Mouse (Mus musculus) heart, postnatal 0 days (tissue): ENCODE data around the gene Gm28539. TPM values are rescaled to one million over a fixed set of nuclear protein-coding genes. Genes with fewer than 3 reads are reported as not detected.

Experiments used
- ATAC-seq: fragments of 200-750 bp; cut with Nextera tagmentation; 2 replicates; pipeline ENCODE4 v1.8.0; 2017; ENCODE audit warnings: low read depth, moderate number of reproducible peaks, moderate library complexity; ENCODE audit not compliant: insufficient read depth
- DNase-seq: peaks from one replicate; pipeline ENCODE4 v3.0.0-alpha.2; 2016; ENCODE audit warnings: low spot score
- H3K27ac ChIP-seq: fragments of 300-500 bp; sonication (generic); 2 replicates; pipeline ENCODE4 v1.5.1; 2014; ENCODE audit warnings: low read depth, mild to moderate bottlenecking
- H3K27me3 ChIP-seq: fragments of 300-500 bp; sonication (generic); 2 replicates; pipeline ENCODE4 v1.6.1; 2014; ENCODE audit warnings: low read length, mixed read lengths; ENCODE audit not compliant: control insufficient read depth, insufficient read depth
- H3K36me3 ChIP-seq: fragments of 300-500 bp; sonication (generic); replicated peaks from 2 replicates; pipeline ENCODE4 v1.6.1; 2014; ENCODE audit warnings: low read length, mixed read lengths; ENCODE audit not compliant: control insufficient read depth, insufficient read depth
- H3K4me1 ChIP-seq: fragments of 300-500 bp; sonication (generic); 2 replicates; pipeline ENCODE4 v1.6.1; 2014; ENCODE audit warnings: antibody characterized with exemption; ENCODE audit not compliant: control insufficient read depth, insufficient read depth
- H3K4me2 ChIP-seq: fragments of 300-500 bp; sonication (generic); 2 replicates; pipeline ENCODE4 v1.6.1; 2014; ENCODE audit warnings: low read depth, mild to moderate bottlenecking, low read length, moderate library complexity
- H3K4me3 ChIP-seq: fragments of 300-500 bp; sonication (generic); 2 replicates; pipeline ENCODE4 v1.5.1; 2014; ENCODE audit warnings: low read depth, low read length
- H3K9ac ChIP-seq: fragments of 300-500 bp; sonication (generic); replicated peaks from 2 replicates; pipeline ENCODE4 v1.6.1; 2014; ENCODE audit warnings: low read depth, low read length, mixed read lengths
- H3K9me3 ChIP-seq: fragments of 300-500 bp; sonication (generic); replicated peaks from 2 replicates; pipeline ENCODE4 v1.6.1; 2016; ENCODE audit warnings: low read length; ENCODE audit not compliant: control insufficient read depth
- CTCF ChIP-seq: IDR thresholded peaks from 2 replicates; pipeline ENCODE4 v1.5.1; 2016; ENCODE audit warnings: antibody characterized with exemption, control low read depth, low read depth
- EP300 ChIP-seq: IDR thresholded peaks from 2 replicates; pipeline ENCODE4 v1.6.1; 2016; ENCODE audit warnings: antibody characterized with exemption, low read depth
- WGBS: fragments of 180-500 bp; shearing (Covaris S2); extraction: QIAGEN DNeasy Blood & Tissue Kit; methylation state at CpG from one replicate; pipeline ENCODE4 v1.1.7; 2014; 5-methylcytosine and 5-hydroxymethylcytosine counted together
- polyA plus RNA-seq: library from polyadenylated mRNA; unstranded; fragments of >200 nt; fragmentation: Nextera tagmentation; extraction: Ambion mirVana; gene quantifications from 2 replicates; pipeline ENCODE4 v1.2.1, GENCODE M21; 2015
- total RNA-seq: library from RNA; depleted of rRNA; stranded (reverse); fragments of >200 nt; gene quantifications from 2 replicates; pipeline ENCODE4 v1.2.3, GENCODE M21; 2014; ENCODE audit warnings: low replicate concordance

Gm28539 gene
- total and polyA plus RNA-seq, 2 experiments from 2014 or later, result 13.1 TPM; not detected in 1

GRCm38 (mm10) chr16:18896429-18896828 is 60.0 kb downstream of the Gm28539 start:
- H3K4me2 ChIP-seq, result no peak overlapping the region
- H3K4me3 ChIP-seq, result no peak overlapping the region
- H3K9ac ChIP-seq, result no peak overlapping the region
- no peaks in the 10 kb centered on the region for H3K9me3 ChIP-seq
- TF ChIP-seq CTCF, result no peak
- no peak for TF ChIP-seq EP300
- DNase-seq, result no peak
- WGBS, result 29% methylated on average over 10 of the region's 10 CpGs
- H3K4me1 ChIP-seq, result no peaks in the 10 kb centered on the region
- H3K36me3 ChIP-seq, result peaks cover 41% of the 10 kb centered on the region
- H3K27ac ChIP-seq, result no peak overlapping the region
- no peak; the same call in 1 of the 2 replicates for ATAC-seq
- H3K27me3 ChIP-seq, result no peaks in the 10 kb centered on the region

- Histone ChIP-seq H3K36me3 (peaks cover 47% of the 10 kb centered on the region), H3K4me3 (no peak overlapping the region), H3K9ac (no peak overlapping the region), H3K9me3 (no peaks in the 10 kb centered on the region), H3K27me3 (no peaks in the 10 kb centered on the region), H3K4me1 (no peaks in the 10 kb centered on the region), H3K4me2 (no peak overlapping the region), H3K27ac (no peak overlapping the region)
- no peak for TF ChIP-seq EP300
- TF ChIP-seq CTCF, result no peak
- DNase-seq (no peak), ATAC-seq (no peak)
- WGBS, result 87% methylated on average over 1 of the region's 1 CpGs
Observed at GRCm38 (mm10) chr16:18905648-18906047, 69.3 kb downstream of the Gm28539 start.

GRCm38 (mm10) chr16:18916064-18916463 is 79.7 kb downstream of the Gm28539 start:
- H3K27ac ChIP-seq, result no peak overlapping the region
- WGBS, result 90% methylated on average over 4 of the region's 4 CpGs
- peaks cover 53% of the 10 kb centered on the region for H3K36me3 ChIP-seq
- ATAC-seq, result no peak
- H3K4me2 ChIP-seq, result no peak overlapping the region
- H3K27me3 ChIP-seq, result no peaks in the 10 kb centered on the region
- no peaks in the 10 kb centered on the region for H3K9me3 ChIP-seq
- H3K4me1 ChIP-seq, result no peaks in the 10 kb centered on the region
- TF ChIP-seq EP300 (no peak), CTCF (no peak)
- no peak overlapping the region for H3K9ac ChIP-seq
- DNase-seq, result no peak
- H3K4me3 ChIP-seq, result no peak overlapping the region

- no peaks in the 10 kb centered on the region for H3K9me3 ChIP-seq
- H3K27me3 ChIP-seq, result no peaks in the 10 kb centered on the region
- 90% methylated on average over 2 of the region's 2 CpGs for WGBS
- no peak overlapping the region for H3K9ac ChIP-seq
- H3K4me1 ChIP-seq, result no peaks in the 10 kb centered on the region
- no peak overlapping the region for H3K4me2 ChIP-seq
- no peak for DNase-seq
- H3K36me3 ChIP-seq, result peaks cover 83% of the 10 kb centered on the region
- no peak for ATAC-seq
- no peak for TF ChIP-seq CTCF
- TF ChIP-seq EP300, result no peak
- H3K27ac ChIP-seq, result no peak overlapping the region
- no peak overlapping the region for H3K4me3 ChIP-seq
Observed at GRCm38 (mm10) chr16:18921771-18922170, 85.4 kb downstream of the Gm28539 start.

- H3K4me3 ChIP-seq, result no peak overlapping the region
- no peak overlapping the region for H3K27ac ChIP-seq
- peaks cover 78% of the 10 kb centered on the region for H3K36me3 ChIP-seq
- no peaks in the 10 kb centered on the region for H3K4me1 ChIP-seq
- H3K9ac ChIP-seq, result no peak overlapping the region
- WGBS, result 93% methylated on average over 1 of the region's 1 CpGs
- no peak for TF ChIP-seq CTCF
- no peak for TF ChIP-seq EP300
- no peaks in the 10 kb centered on the region for H3K9me3 ChIP-seq
- no peaks in the 10 kb centered on the region for H3K27me3 ChIP-seq
- H3K4me2 ChIP-seq, result no peak overlapping the region
- ATAC-seq (no peak), DNase-seq (no peak)
Observed at GRCm38 (mm10) chr16:18927963-18928362, 91.6 kb downstream of the Gm28539 start.

- no peak for ATAC-seq
- no peaks in the 10 kb centered on the region for H3K27me3 ChIP-seq
- 87% methylated on average over 5 of the region's 5 CpGs for WGBS
- H3K4me1 ChIP-seq, result no peaks in the 10 kb centered on the region
- DNase-seq, result no peak
- no peaks in the 10 kb centered on the region for H3K9me3 ChIP-seq
- no peak overlapping the region for H3K9ac ChIP-seq
- TF ChIP-seq EP300, result no peak
- TF ChIP-seq CTCF, result no peak
- no peak overlapping the region for H3K27ac ChIP-seq
- peaks cover 55% of the 10 kb centered on the region for H3K36me3 ChIP-seq
- no peak overlapping the region for H3K4me2 ChIP-seq
- H3K4me3 ChIP-seq, result no peak overlapping the region
Observed at GRCm38 (mm10) chr16:18938321-18939082, 102.1 kb downstream of the Gm28539 start.
